8 mouse cellular contexts compared by ENCODE assay signal in genomic region chrX:74368209-74368909, GRCm38 (mm10). TPM values are rescaled to one million over a fixed set of nuclear protein-coding genes. Genes with fewer than 3 reads are reported as not detected.
A peak's percentile ranks its signal among the peaks of the same experiment; 100 is the strongest.
DNase-seq lines count a peak whose midpoint lies in the region; ATAC-seq and TF ChIP-seq lines count a peak whose summit lies in the region.

No protein-coding gene starts in this region.

- WGBS in embryonic facial prominence, embryonic 12.5 days, result 31% methylated on average over 41 of the region's 49 CpGs
- 14% methylated on average over 49 of the region's 49 CpGs for WGBS in heart, adult 2 months
- 1% methylated on average over 47 of the region's 49 CpGs for WGBS in kidney, adult 2 months
- WGBS in midbrain, postnatal 0 days, result 22% methylated on average over 47 of the region's 49 CpGs

- H3K9me3 ChIP-seq in embryonic facial prominence, embryonic 12.5 days, result no peaks in the 10 kb centered on the region
- no peaks in the 10 kb centered on the region for H3K9me3 ChIP-seq in midbrain, postnatal 0 days (ENCODE audit: low read length)

- no peaks in the 10 kb centered on the region for H3K36me3 ChIP-seq in embryonic facial prominence, embryonic 12.5 days
- H3K36me3 ChIP-seq in heart, adult 2 months (ENCODE audit: control insufficient read depth, insufficient read depth, low read length), result peaks cover 4% of the 10 kb centered on the region; the same call in 1 of the 2 replicates
- no peaks in the 10 kb centered on the region for H3K36me3 ChIP-seq in kidney, adult 2 months (ENCODE audit: control insufficient read depth, insufficient read depth, low read length)
- H3K36me3 ChIP-seq in midbrain, postnatal 0 days (ENCODE audit: insufficient read depth, low read length), result no peaks in the 10 kb centered on the region

- no peaks in the 10 kb centered on the region for H3K27me3 ChIP-seq in embryonic facial prominence, embryonic 12.5 days
- H3K27me3 ChIP-seq in heart, adult 2 months (ENCODE audit: control insufficient read depth, insufficient read depth, low read length), result no peaks in the 10 kb centered on the region
- H3K27me3 ChIP-seq in kidney, adult 2 months (replicated peaks; ENCODE audit: control insufficient read depth, insufficient read depth, low read length), result no peaks in the 10 kb centered on the region
- H3K27me3 ChIP-seq in midbrain, postnatal 0 days (ENCODE audit: insufficient read depth, low read length), result no peaks in the 10 kb centered on the region

- ATAC-seq in embryonic facial prominence, embryonic 12.5 days (ENCODE audit: insufficient number of reproducible peaks, insufficient read depth, low FRiP score, low TSS enrichment), result peak; percentile 75
- peak; percentile 81 for ATAC-seq in midbrain, postnatal 0 days (ENCODE audit: low FRiP score)

- DNase-seq in ovary, adult 18-20 months (ENCODE audit: low spot score), result peak; percentile 54
- no peak for DNase-seq in ovary, postnatal 10 days (ENCODE audit: low spot score)
- peak; percentile 84 to 86 for DNase-seq in heart, adult 2 months
- DNase-seq in kidney, adult 2 months, result peak; percentile 87
- peak; percentile 80 for DNase-seq in liver
- DNase-seq in midbrain, postnatal 0 days (ENCODE audit: low spot score), result peak; percentile 62
- DNase-seq in spleen, postnatal 36 days (ENCODE audit: low spot score in 2 of 2), result peak; percentile 67 to 68

- H3K9ac ChIP-seq in embryonic facial prominence, embryonic 12.5 days, result peak overlapping the region; percentile 82
- peak overlapping the region; percentile 85 for H3K9ac ChIP-seq in heart, adult 2 months (ENCODE audit: low read depth, low read length)
- H3K9ac ChIP-seq in midbrain, postnatal 0 days (replicated peaks; ENCODE audit: low read length, poor library complexity, severe bottlenecking), result peak overlapping the region; percentile 74

- TF ChIP-seq EP300 in heart, adult 2 months (IDR thresholded peaks at IDR 0.05; ENCODE audit: insufficient read depth, low read depth, low read length), result no peak

- peak; percentile 15; the same call in 1 of the 2 replicates for TF ChIP-seq POLR2A in heart, adult 2 months (IDR thresholded peaks at IDR 0.05; ENCODE audit: insufficient read depth, low read depth, low read length)
- TF ChIP-seq POLR2A in kidney, adult 2 months (IDR thresholded peaks at IDR 0.05; ENCODE audit: low read depth, low read length), result no peak

- peak overlapping the region; percentile 57 for H3K4me3 ChIP-seq in embryonic facial prominence, embryonic 12.5 days
- peak overlapping the region; percentile 68 for H3K4me3 ChIP-seq in heart, adult 2 months
- peak overlapping the region; percentile 80 for H3K4me3 ChIP-seq in kidney, adult 2 months (ENCODE audit: insufficient read depth, low read depth, low read length)
- H3K4me3 ChIP-seq in midbrain, postnatal 0 days (ENCODE audit: low read depth, low read length), result peak overlapping the region; percentile 51

- no peaks in the 10 kb centered on the region for H3K4me1 ChIP-seq in embryonic facial prominence, embryonic 12.5 days
- H3K4me1 ChIP-seq in heart, adult 2 months (ENCODE audit: control insufficient read depth, insufficient read depth, low read length), result peaks cover 3% of the 10 kb centered on the region
- peaks cover 9% of the 10 kb centered on the region; the same call in 1 of the 2 replicates for H3K4me1 ChIP-seq in kidney, adult 2 months (ENCODE audit: control insufficient read depth, insufficient read depth, low read length)
- peaks cover 5% of the 10 kb centered on the region; the same call in 1 of the 2 replicates for H3K4me1 ChIP-seq in midbrain, postnatal 0 days (ENCODE audit: insufficient read depth, low read length)

- intact Hi-C loops in heart, adult 2 months (cut with DNase I), result loop anchor here (5.0 kb wide), 2 partner anchors 56 to 121 kb away; partner anchors contain the start of genes Fam50a and Flna

- no peaks in the 10 kb centered on the region for H3K79me2 ChIP-seq in heart, adult 2 months (replicated peaks; ENCODE audit: control insufficient read depth, insufficient read depth, low read length)

- peak; percentile 35 for TF ChIP-seq CTCF in heart, adult 2 months (IDR thresholded peaks at IDR 0.05)
- TF ChIP-seq CTCF in kidney, adult 2 months (conservative IDR thresholded peaks at IDR 0.05; ENCODE audit: insufficient read depth, insufficient read length, low read depth, low read length), result no peak
- TF ChIP-seq CTCF in midbrain, postnatal 0 days (IDR thresholded peaks at IDR 0.05), result peak; percentile 53

- H3K27ac ChIP-seq in embryonic facial prominence, embryonic 12.5 days, result peak overlapping the region; percentile 75
- peak overlapping the region; percentile 83 for H3K27ac ChIP-seq in heart, adult 2 months
- peak overlapping the region; percentile 74 for H3K27ac ChIP-seq in kidney, adult 2 months (ENCODE audit: insufficient read depth, low read depth, low read length)
- peak overlapping the region; percentile 83 for H3K27ac ChIP-seq in midbrain, postnatal 0 days (ENCODE audit: low read depth, low read length)

- H3K4me2 ChIP-seq in embryonic facial prominence, embryonic 12.5 days (replicated peaks), result peak overlapping the region; percentile 57
- H3K4me2 ChIP-seq in midbrain, postnatal 0 days (ENCODE audit: low read depth, low read length, poor library complexity, severe bottlenecking), result peak overlapping the region; percentile 55

RNA-seq across cellular contexts. Expression of gene Ubl4a, which starts 4.7 kb away (rescaled TPM):
- 62.1 and 62.2 TPM in 2 replicates for polyA plus RNA-seq in embryonic facial prominence, embryonic 12.5 days (2016; fragmentation: Nextera tagmentation; extraction: Ambion mirVana)
- 10 to 100 TPM; 68.5 to 79.2 TPM for total RNA-seq in heart, adult 2 months (2021)
- 58.1 and 93.7 TPM in 2 replicates for polyA plus RNA-seq in heart, adult 2 months (2012; rRNA removed)
- polyA plus RNA-seq in kidney, adult 2 months (2012; rRNA removed), result 43.3 and 50.4 TPM in 2 replicates
- 46.3 and 53.6 TPM in 2 replicates for total RNA-seq in midbrain, postnatal 0 days (2014; rRNA removed)
- 67.1 and 75.0 TPM in 2 replicates for polyA plus RNA-seq in midbrain, postnatal 0 days (2015; fragmentation: Nextera tagmentation; extraction: Ambion mirVana)

RNA-seq across cellular contexts. Expression of gene Slc10a3, which starts 4.8 kb away (rescaled TPM):
- polyA plus RNA-seq in embryonic facial prominence, embryonic 12.5 days (2016; fragmentation: Nextera tagmentation; extraction: Ambion mirVana), result 16.4 and 18.2 TPM in 2 replicates
- total RNA-seq in heart, adult 2 months (2021), result 1 to 10 TPM; 5.1 to 5.8 TPM
- 10.4 and 12.6 TPM in 2 replicates for polyA plus RNA-seq in heart, adult 2 months (2012; rRNA removed)
- 13.9 and 17.4 TPM in 2 replicates for polyA plus RNA-seq in kidney, adult 2 months (2012; rRNA removed)
- total RNA-seq in midbrain, postnatal 0 days (2014; rRNA removed), result 6.2 and 9.4 TPM in 2 replicates
- 6.1 and 6.9 TPM in 2 replicates for polyA plus RNA-seq in midbrain, postnatal 0 days (2015; fragmentation: Nextera tagmentation; extraction: Ambion mirVana)

RNA-seq across cellular contexts. Expression of gene Lage3, which starts 14.9 kb away (rescaled TPM):
- polyA plus RNA-seq in embryonic facial prominence, embryonic 12.5 days (2016; fragmentation: Nextera tagmentation; extraction: Ambion mirVana), result 114 and 122 TPM in 2 replicates
- total RNA-seq in heart, adult 2 months (2021), result 10 to 100 TPM; 24.4 to 32.0 TPM
- 38.5 and 44.6 TPM in 2 replicates for polyA plus RNA-seq in heart, adult 2 months (2012; rRNA removed)
- polyA plus RNA-seq in kidney, adult 2 months (2012; rRNA removed), result 78.3 and 81.7 TPM in 2 replicates
- 40.2 and 67.1 TPM in 2 replicates for total RNA-seq in midbrain, postnatal 0 days (2014; rRNA removed)
- 62.0 and 65.8 TPM in 2 replicates for polyA plus RNA-seq in midbrain, postnatal 0 days (2015; fragmentation: Nextera tagmentation; extraction: Ambion mirVana)

RNA-seq across cellular contexts. Expression of gene Fam3a, which starts 24.7 kb away (rescaled TPM):
- 34.2 and 34.3 TPM in 2 replicates for polyA plus RNA-seq in embryonic facial prominence, embryonic 12.5 days (2016; fragmentation: Nextera tagmentation; extraction: Ambion mirVana)
- 10 to 100 TPM; 16.6 to 21.5 TPM for total RNA-seq in heart, adult 2 months (2021)
- 29.8 and 32.4 TPM in 2 replicates for polyA plus RNA-seq in heart, adult 2 months (2012; rRNA removed)
- polyA plus RNA-seq in kidney, adult 2 months (2012; rRNA removed), result 47.1 and 53.5 TPM in 2 replicates
- 23.6 and 29.9 TPM in 2 replicates for total RNA-seq in midbrain, postnatal 0 days (2014; rRNA removed)
- 31.2 and 33.4 TPM in 2 replicates for polyA plus RNA-seq in midbrain, postnatal 0 days (2015; fragmentation: Nextera tagmentation; extraction: Ambion mirVana)

RNA-seq across cellular contexts. Expression of gene Ikbkg, which starts 24.7 kb away (rescaled TPM):
- polyA plus RNA-seq in embryonic facial prominence, embryonic 12.5 days (2016; fragmentation: Nextera tagmentation; extraction: Ambion mirVana), result 19.4 and 20.0 TPM in 2 replicates
- total RNA-seq in heart, adult 2 months (2021), result 10 to 100 TPM; 39.7 to 47.6 TPM
- polyA plus RNA-seq in heart, adult 2 months (2012; rRNA removed), result 11.0 and 18.2 TPM in 2 replicates
- polyA plus RNA-seq in kidney, adult 2 months (2012; rRNA removed), result 10.7 and 11.2 TPM in 2 replicates
- 20.4 and 24.7 TPM in 2 replicates for total RNA-seq in midbrain, postnatal 0 days (2014; rRNA removed)
- polyA plus RNA-seq in midbrain, postnatal 0 days (2015; fragmentation: Nextera tagmentation; extraction: Ambion mirVana), result 11.5 and 12.4 TPM in 2 replicates
